Mouse (Mus musculus) lung, postnatal 0 days (tissue): ENCODE measurements around the gene Hscb.

ENCODE experiments used
- CTCF ChIP-seq: IDR thresholded peaks from 2 replicates; pipeline ENCODE4 v1.5.1; 2016; ENCODE audit warnings: antibody characterized with exemption, mild to moderate bottlenecking
- EP300 ChIP-seq: IDR thresholded peaks from 2 replicates; pipeline ENCODE4 v1.6.1; 2016; ENCODE audit warnings: antibody characterized with exemption, mild to moderate bottlenecking, control low read depth

GRCm38 (mm10) chr5:110888596-110888995, 49.0 kb upstream of the Hscb start:
- no peak for TF ChIP-seq CTCF
- no peak for TF ChIP-seq EP300
